Mouse (Mus musculus): ENCODE results near the gene Tmem135.

Gene Tmem135

GRCm38 (mm10) chr7:89418917-89419679 is 15.1 kb upstream of the Tmem135 start:
- in situ Hi-C loops (cut with MboI; ENCODE audit: unreplicated experiment in 2 of 2) = loop anchor here (10.0 to 25.0 kb wide), 4 partner anchors 874 to 1332 kb away; no protein-coding TSS in a partner anchor

GRCm38 (mm10) chr7:89418127-89418653 is 14.2 kb upstream of the Tmem135 start:
- in situ Hi-C loops (cut with MboI; ENCODE audit: unreplicated experiment in 2 of 2) = loop anchor here (10.0 to 25.0 kb wide), 4 partner anchors 873 to 1331 kb away; no protein-coding TSS in a partner anchor

GRCm38 (mm10) chr7:89417707-89418106 is 13.7 kb upstream of the Tmem135 start:
- in situ Hi-C loops (cut with MboI; ENCODE audit: unreplicated experiment in 2 of 2) = loop anchor here (10.0 to 25.0 kb wide), 4 partner anchors 873 to 1330 kb away; no protein-coding TSS in a partner anchor

GRCm38 (mm10) chr7:89416027-89416426 is 12.0 kb upstream of the Tmem135 start:
- in situ Hi-C loops (cut with MboI; ENCODE audit: unreplicated experiment in 2 of 2) = loop anchor here (10.0 to 25.0 kb wide), 4 partner anchors 871 to 1329 kb away; no protein-coding TSS in a partner anchor

GRCm38 (mm10) chr7:89412094-89412493 is 8.1 kb upstream of the Tmem135 start:
- in situ Hi-C loops (cut with MboI; ENCODE audit: unreplicated experiment in 2 of 2) = loop anchor here (10.0 to 25.0 kb wide), 4 partner anchors 867 to 1325 kb away; no protein-coding TSS in a partner anchor

GRCm38 (mm10) chr7:89411346-89411745 is 7.3 kb upstream of the Tmem135 start:
- in situ Hi-C loops (cut with MboI; ENCODE audit: unreplicated experiment in 2 of 2) = loop anchor here (10.0 to 25.0 kb wide), 4 partner anchors 867 to 1324 kb away; no protein-coding TSS in a partner anchor

- in situ Hi-C loops (cut with MboI; ENCODE audit: unreplicated experiment in 2 of 2) = loop anchor here (10.0 to 25.0 kb wide), 4 partner anchors 865 to 1323 kb away; no protein-coding TSS in a partner anchor
These were observed 6.3 kb upstream of the Tmem135 start for GRCm38 (mm10) chr7:89410294-89410693.

- in situ Hi-C loops (cut with MboI; ENCODE audit: unreplicated experiment in 2 of 2) = loop anchor here (25.0 kb wide), 3 partner anchors 870 to 1320 kb away; no protein-coding TSS in a partner anchor
These were observed 3.3 kb upstream of the Tmem135 start for GRCm38 (mm10) chr7:89407006-89407940.

GRCm38 (mm10) chr7:89406011-89406410 is 2.0 kb upstream of the Tmem135 start:
- in situ Hi-C loops (cut with MboI; ENCODE audit: unreplicated experiment in 2 of 2) = loop anchor here (25.0 kb wide), 3 partner anchors 869 to 1319 kb away; no protein-coding TSS in a partner anchor

- in situ Hi-C loops (cut with MboI; ENCODE audit: unreplicated experiment in 2 of 2) = loop anchor here (25.0 kb wide), 3 partner anchors 868 to 1318 kb away; no protein-coding TSS in a partner anchor
These were observed 865 bp upstream of the Tmem135 start for GRCm38 (mm10) chr7:89404734-89405440.

- in situ Hi-C loops (cut with MboI; ENCODE audit: unreplicated experiment in 2 of 2) = loop anchor here (25.0 kb wide), 3 partner anchors 866 to 1316 kb away; no protein-coding TSS in a partner anchor
These were observed 709 bp downstream of the Tmem135 start for GRCm38 (mm10) chr7:89403053-89403972.

- in situ Hi-C loops (cut with MboI; ENCODE audit: unreplicated experiment in 2 of 2) = loop anchor here (25.0 kb wide), 3 partner anchors 865 to 1315 kb away; no protein-coding TSS in a partner anchor
These were observed 2.1 kb downstream of the Tmem135 start for GRCm38 (mm10) chr7:89401936-89402335.

GRCm38 (mm10) chr7:89401136-89401858 is 2.7 kb downstream of the Tmem135 start:
- in situ Hi-C loops (cut with MboI; ENCODE audit: unreplicated experiment in 2 of 2) = loop anchor here (25.0 kb wide), 3 partner anchors 864 to 1314 kb away; no protein-coding TSS in a partner anchor

GRCm38 (mm10) chr7:89400721-89401120 is 3.3 kb downstream of the Tmem135 start:
- in situ Hi-C loops (cut with MboI; ENCODE audit: unreplicated experiment in 2 of 2) = loop anchor here (25.0 kb wide), 3 partner anchors 863 to 1313 kb away; no protein-coding TSS in a partner anchor

GRCm38 (mm10) chr7:89397837-89398534 is 6.0 kb downstream of the Tmem135 start:
- in situ Hi-C loops (cut with MboI; ENCODE audit: unreplicated experiment in 2 of 2) = loop anchor here in 1 of 2 experiments (10.0 kb wide), 1 partner anchor 233 kb away; no protein-coding TSS in a partner anchor

GRCm38 (mm10) chr7:89396386-89396785 is 7.6 kb downstream of the Tmem135 start:
- in situ Hi-C loops (cut with MboI; ENCODE audit: unreplicated experiment in 2 of 2) = loop anchor here in 1 of 2 experiments (10.0 kb wide), 1 partner anchor 232 kb away; no protein-coding TSS in a partner anchor

GRCm38 (mm10) chr7:89395399-89395798 is 8.6 kb downstream of the Tmem135 start:
- in situ Hi-C loops (cut with MboI; ENCODE audit: unreplicated experiment in 2 of 2) = loop anchor here in 1 of 2 experiments (10.0 kb wide), 1 partner anchor 231 kb away; no protein-coding TSS in a partner anchor
